Mouse (Mus musculus) liver, embryonic 14.5 days (tissue): ENCODE results near the gene Lsg1.

Experiments
- CTCF ChIP-seq: IDR thresholded peaks from 2 replicates; pipeline ENCODE4 v1.5.1; 2016; ENCODE audit warnings: antibody characterized with exemption, low read depth, control low read depth
- EP300 ChIP-seq: IDR thresholded peaks from 2 replicates; pipeline ENCODE4 v1.6.1; 2016; ENCODE audit warnings: antibody characterized with exemption, low read depth

DNA sequence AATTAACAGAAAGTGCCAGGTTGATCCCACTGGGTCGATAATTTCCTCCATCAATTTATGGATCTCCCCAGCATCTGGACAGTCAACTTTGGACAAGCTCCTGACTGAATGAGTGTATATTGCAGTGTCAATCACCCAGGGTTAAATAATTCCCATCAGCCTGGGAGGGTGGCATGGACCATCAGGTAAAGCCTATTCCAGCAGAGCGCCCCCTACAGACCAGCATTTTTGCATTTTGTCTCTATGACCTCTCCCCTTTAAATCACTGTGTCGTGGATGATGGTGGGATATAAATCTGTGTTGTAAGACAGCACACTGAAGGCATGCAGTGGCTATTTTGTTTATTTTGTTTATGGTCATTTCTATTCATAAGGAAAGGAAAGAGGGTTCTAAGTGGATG is 4.6 kb upstream of the Lsg1 start:
- peak; percentile 42 for TF ChIP-seq CTCF
- no peak for TF ChIP-seq EP300
